Mouse (Mus musculus) kidney, embryonic 14.5 days (tissue): ENCODE results near the gene Lrrc74b. TPM values are rescaled to one million over a fixed set of nuclear protein-coding genes. Genes with fewer than 3 reads are reported as not detected.

Experiments
- ATAC-seq: fragments of 200-750 bp; cut with Nextera tagmentation; 2 replicates; pipeline ENCODE4 v1.8.0; 2017; ENCODE audit warnings: moderate number of reproducible peaks, mild to moderate bottlenecking, moderate TSS enrichment, moderate library complexity; ENCODE audit not compliant: low FRiP score, low TSS enrichment
- H3K27ac ChIP-seq: fragments of 300-500 bp; sonication (generic); 2 replicates; pipeline ENCODE4 v1.5.1; 2014; ENCODE audit warnings: low read depth, mild to moderate bottlenecking, low read length, moderate library complexity, mixed read lengths
- H3K27me3 ChIP-seq: fragments of 300-500 bp; sonication (generic); 2 replicates; pipeline ENCODE4 v1.6.1; 2014; ENCODE audit warnings: mild to moderate bottlenecking, low read length; ENCODE audit not compliant: control insufficient read depth, insufficient read depth
- H3K36me3 ChIP-seq: fragments of 300-500 bp; sonication (generic); 2 replicates; pipeline ENCODE4 v1.6.1; 2014; ENCODE audit warnings: low read length, mixed read lengths; ENCODE audit not compliant: control insufficient read depth, insufficient read depth
- H3K4me1 ChIP-seq: fragments of 300-500 bp; sonication (generic); 2 replicates; pipeline ENCODE4 v1.6.1; 2014; ENCODE audit warnings: low read length, mixed read lengths; ENCODE audit not compliant: control insufficient read depth, insufficient read depth
- H3K4me2 ChIP-seq: fragments of 300-500 bp; sonication (generic); replicated peaks from 2 replicates; pipeline ENCODE4 v1.6.1; 2014; ENCODE audit warnings: low read depth, mild to moderate bottlenecking, low read length
- H3K4me3 ChIP-seq: fragments of 300-500 bp; sonication (generic); 2 replicates; pipeline ENCODE4 v1.5.1; 2014; ENCODE audit warnings: mild to moderate bottlenecking, low read length
- H3K9ac ChIP-seq: fragments of 300-500 bp; sonication (generic); 2 replicates; pipeline ENCODE4 v1.6.1; 2014; ENCODE audit warnings: low read depth, mild to moderate bottlenecking, low read length, moderate library complexity
- H3K9me3 ChIP-seq: fragments of 300-500 bp; sonication (generic); 2 replicates; pipeline ENCODE4 v1.6.1; 2016; ENCODE audit warnings: low read length; ENCODE audit not compliant: control insufficient read depth
- WGBS: fragments of 180-500 bp; shearing (Covaris S2); extraction: QIAGEN DNeasy Blood & Tissue Kit; methylation state at CpG from one replicate; pipeline ENCODE4 v1.1.7; 2014; 5-methylcytosine and 5-hydroxymethylcytosine counted together
- polyA plus RNA-seq: library from polyadenylated mRNA; unstranded; fragments of >200 nt; fragmentation: Nextera tagmentation; extraction: Ambion mirVana; gene quantifications from 2 replicates; pipeline ENCODE4 v1.2.1, GENCODE M21; 2014

Lrrc74b gene
- polyA plus RNA-seq, 1 experiment from 2014 or later = 0.12 TPM

DNA sequence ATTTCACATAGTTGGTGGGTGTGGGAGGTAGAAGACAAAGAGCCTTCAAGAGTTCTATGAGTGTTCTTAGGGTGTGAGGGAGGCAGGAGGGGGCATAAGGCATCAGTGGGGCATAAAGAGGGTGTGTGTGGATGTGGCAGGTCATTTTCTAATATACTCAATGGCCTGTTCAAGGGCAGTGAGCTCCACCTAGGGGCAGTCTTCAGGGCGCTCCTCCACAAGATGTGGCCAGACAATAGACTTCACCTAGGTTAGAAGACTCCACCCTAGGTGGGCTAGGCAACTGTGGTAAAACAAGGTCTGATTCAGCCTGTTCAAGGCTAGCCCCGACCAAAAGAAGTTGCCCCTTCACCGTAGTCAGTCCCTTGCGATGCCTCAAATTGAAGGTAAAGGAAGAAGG is 28.8 kb downstream of the Lrrc74b start:
- H3K4me2 ChIP-seq = no peak overlapping the region; the same call in 1 of the 2 replicates
- H3K27ac ChIP-seq = no peak overlapping the region
- no peaks in the 10 kb centered on the region for H3K9me3 ChIP-seq
- WGBS = 49% methylated on average over 4 of the region's 4 CpGs
- no peaks in the 10 kb centered on the region for H3K27me3 ChIP-seq
- ATAC-seq = no peak
- H3K4me1 ChIP-seq = peaks cover 12% of the 10 kb centered on the region
- no peak overlapping the region for H3K4me3 ChIP-seq
- no peak overlapping the region for H3K9ac ChIP-seq
- peaks cover 19% of the 10 kb centered on the region for H3K36me3 ChIP-seq

GRCm38 (mm10) chr16:17530640-17531288 is 30.3 kb downstream of the Lrrc74b start, which contains the start of gene Thap7:
Thap7 (minus strand) TSS chr16:17531136.
- ATAC-seq = peak; percentile 95
- H3K4me2 ChIP-seq = peak within 1 kb of the TSS; percentile 74
- peak within 1 kb of the TSS; percentile 95 for H3K27ac ChIP-seq
- WGBS = under 1% methylated on average over 67 of the region's 67 CpGs
- H3K9ac ChIP-seq = peak within 1 kb of the TSS; percentile 81
- peak within 1 kb of the TSS; percentile 67 for H3K4me3 ChIP-seq
- H3K36me3 ChIP-seq = peaks cover 34% of the 10 kb centered on the region
- no peaks in the 10 kb centered on the region for H3K27me3 ChIP-seq
- H3K4me1 ChIP-seq = peaks cover 12% of the 10 kb centered on the region
- no peaks in the 10 kb centered on the region for H3K9me3 ChIP-seq

DNA sequence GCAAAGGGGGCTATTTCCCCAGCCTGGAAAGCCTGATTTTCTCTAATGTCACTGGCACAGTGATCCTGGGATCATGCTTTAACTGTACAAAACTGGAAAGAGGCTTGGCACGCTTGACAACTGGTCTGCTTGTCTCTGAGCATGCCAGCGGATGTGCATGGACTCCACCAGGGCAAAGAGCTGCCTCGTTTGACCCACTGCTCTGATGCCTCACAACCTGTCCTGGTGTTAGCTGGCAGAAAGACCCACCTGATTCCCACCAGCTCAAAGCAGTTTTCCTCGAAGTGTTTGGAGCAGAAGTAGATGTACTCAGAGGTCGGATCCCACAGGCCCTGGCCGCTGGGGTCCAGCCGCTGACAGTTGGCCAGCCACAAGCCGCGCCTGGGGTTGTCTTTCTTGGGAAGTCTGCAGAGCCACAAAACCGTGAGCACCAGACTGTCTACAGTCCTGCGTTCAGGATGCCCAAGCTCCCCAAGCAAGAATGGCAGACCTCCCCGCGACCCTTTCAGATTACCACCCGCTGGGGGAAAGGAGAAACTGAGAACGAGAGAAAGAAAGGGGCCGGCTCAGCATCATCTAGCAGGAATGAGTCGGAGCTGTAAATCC is 31.0 kb downstream of the Lrrc74b start:
- ATAC-seq = peak; percentile 23; the same call in 1 of the 2 replicates
- 15% methylated on average over 17 of the region's 17 CpGs for WGBS

GRCm38 (mm10) chr16:17528276-17528675 is 32.8 kb downstream of the Lrrc74b start:
- H3K9me3 ChIP-seq = no peaks in the 10 kb centered on the region
- H3K4me3 ChIP-seq = no peak overlapping the region
- no peak overlapping the region for H3K27ac ChIP-seq
- H3K36me3 ChIP-seq = peaks cover 54% of the 10 kb centered on the region
- peaks cover 12% of the 10 kb centered on the region for H3K4me1 ChIP-seq
- H3K9ac ChIP-seq = no peak overlapping the region
- H3K4me2 ChIP-seq = no peak overlapping the region
- WGBS = 90% methylated on average over 13 of the region's 13 CpGs
- ATAC-seq = no peak
- no peaks in the 10 kb centered on the region for H3K27me3 ChIP-seq

More for the DNA sequence above, 31.0 kb downstream of the Lrrc74b start:
- Histone ChIP-seq H3K9me3 (no peaks in the 10 kb centered on the region), H3K36me3 (peaks cover 40% of the 10 kb centered on the region), H3K4me1 (peaks cover 12% of the 10 kb centered on the region), H3K9ac (peak overlapping the region; percentile 81), H3K4me2 (peak overlapping the region; percentile 74), H3K27me3 (no peaks in the 10 kb centered on the region), H3K4me3 (peak overlapping the region; percentile 67), H3K27ac (peak overlapping the region; percentile 95)

GRCm38 (mm10) chr16:17527606-17528005 is 33.4 kb downstream of the Lrrc74b start:
- H3K4me2 ChIP-seq = no peak overlapping the region
- ATAC-seq = no peak
- peaks cover 60% of the 10 kb centered on the region for H3K36me3 ChIP-seq
- H3K9me3 ChIP-seq = no peaks in the 10 kb centered on the region
- H3K27me3 ChIP-seq = no peaks in the 10 kb centered on the region
- no peak overlapping the region for H3K9ac ChIP-seq
- no peak overlapping the region for H3K27ac ChIP-seq
- H3K4me3 ChIP-seq = no peak overlapping the region
- peaks cover 12% of the 10 kb centered on the region for H3K4me1 ChIP-seq

GRCm38 (mm10) chr16:17526223-17526622 is 34.8 kb downstream of the Lrrc74b start:
- Histone ChIP-seq H3K4me3 (no peak overlapping the region), H3K4me1 (peaks cover 7% of the 10 kb centered on the region; the same call in 1 of the 2 replicates), H3K4me2 (no peak overlapping the region), H3K27me3 (no peaks in the 10 kb centered on the region), H3K9me3 (no peaks in the 10 kb centered on the region), H3K36me3 (peaks cover 74% of the 10 kb centered on the region), H3K9ac (no peak overlapping the region), H3K27ac (no peak overlapping the region)
- 91% methylated on average over 6 of the region's 6 CpGs for WGBS
- ATAC-seq = no peak

DNA sequence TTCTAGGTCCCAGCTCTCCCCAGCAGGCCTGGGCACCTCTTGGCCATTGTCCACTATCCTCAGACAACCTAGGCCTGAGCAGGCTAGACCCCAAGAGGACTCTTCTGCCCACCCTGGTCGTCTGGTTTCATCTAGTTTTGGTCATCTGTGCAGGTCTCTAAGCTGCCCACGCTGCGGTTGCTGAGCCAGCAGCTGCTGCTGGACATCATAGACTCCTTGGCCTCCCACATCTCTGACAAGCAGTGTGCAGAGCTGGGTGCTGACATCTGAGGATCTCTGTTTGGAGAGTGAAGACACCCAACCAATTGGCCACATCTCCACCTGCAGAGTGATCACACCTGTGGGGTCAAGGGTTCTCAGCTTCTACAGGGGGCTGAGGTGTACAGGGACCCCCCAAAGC is 35.5 kb downstream of the Lrrc74b start:
- Histone ChIP-seq H3K4me1 (peaks cover 7% of the 10 kb centered on the region; the same call in 1 of the 2 replicates), H3K9me3 (no peaks in the 10 kb centered on the region), H3K4me2 (no peak overlapping the region), H3K27me3 (no peaks in the 10 kb centered on the region), H3K4me3 (no peak overlapping the region), H3K27ac (no peak overlapping the region), H3K9ac (no peak overlapping the region), H3K36me3 (peaks cover 81% of the 10 kb centered on the region)
- ATAC-seq = no peak
- 79% methylated on average over 3 of the region's 3 CpGs for WGBS

GRCm38 (mm10) chr16:17524156-17524555 is 36.9 kb downstream of the Lrrc74b start:
- H3K9ac ChIP-seq = no peak overlapping the region
- H3K4me1 ChIP-seq = no peaks in the 10 kb centered on the region
- H3K4me2 ChIP-seq = no peak overlapping the region
- ATAC-seq = no peak
- H3K9me3 ChIP-seq = no peaks in the 10 kb centered on the region
- H3K27me3 ChIP-seq = no peaks in the 10 kb centered on the region
- H3K4me3 ChIP-seq = no peak overlapping the region
- no peak overlapping the region for H3K27ac ChIP-seq
- H3K36me3 ChIP-seq = peaks cover 92% of the 10 kb centered on the region
- WGBS = 92% methylated on average over 11 of the region's 11 CpGs

- H3K9ac ChIP-seq = no peak overlapping the region
- no peak overlapping the region for H3K27ac ChIP-seq
- no peaks in the 10 kb centered on the region for H3K27me3 ChIP-seq
- H3K4me2 ChIP-seq = no peak overlapping the region
- no peak for ATAC-seq
- no peaks in the 10 kb centered on the region for H3K9me3 ChIP-seq
- H3K4me1 ChIP-seq = no peaks in the 10 kb centered on the region
- H3K4me3 ChIP-seq = no peak overlapping the region
- peaks cover 74% of the 10 kb centered on the region for H3K36me3 ChIP-seq
- WGBS = 89% methylated on average over 2 of the region's 2 CpGs
These were observed 42.1 kb downstream of the Lrrc74b start for GRCm38 (mm10) chr16:17518910-17519309.
